Mouse (Mus musculus) layer of hippocampus, adult 11-12 months (tissue): ENCODE measurements around the gene Grik2.
A peak's percentile ranks its signal among the peaks of the same experiment; 100 is the strongest.
"Not testable (repeated sequence)": the region's sequence is repeated elsewhere in the genome, so short reads cannot be mapped to it uniquely, and the experiment has no call there.

Experiments used
- DNase-seq: peaks from one replicate; pipeline ENCODE4 v3.0.0; 2022; ENCODE audit warnings: low spot score

Gene Grik2

DNA sequence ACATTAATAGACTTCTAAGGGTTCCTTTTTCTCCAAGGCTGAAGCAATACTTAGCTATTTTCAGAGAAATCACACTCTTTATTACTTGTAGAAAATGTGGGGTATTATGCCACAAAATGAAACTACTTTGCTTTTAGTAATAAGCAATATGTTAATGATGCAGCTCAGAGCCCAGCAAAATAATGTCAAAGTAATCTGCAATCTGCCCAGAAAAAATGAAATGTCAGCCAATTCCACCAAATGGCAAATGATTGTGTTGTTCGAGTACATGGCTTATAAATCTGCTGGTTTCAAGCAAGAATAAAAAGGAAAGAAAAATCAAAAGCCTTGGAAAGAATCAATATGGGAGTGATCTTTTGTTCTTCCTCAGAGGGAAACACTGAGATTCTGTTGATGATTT, 136.2 kb downstream of the Grik2 start:
- DNase-seq: peak; percentile 50

DNA sequence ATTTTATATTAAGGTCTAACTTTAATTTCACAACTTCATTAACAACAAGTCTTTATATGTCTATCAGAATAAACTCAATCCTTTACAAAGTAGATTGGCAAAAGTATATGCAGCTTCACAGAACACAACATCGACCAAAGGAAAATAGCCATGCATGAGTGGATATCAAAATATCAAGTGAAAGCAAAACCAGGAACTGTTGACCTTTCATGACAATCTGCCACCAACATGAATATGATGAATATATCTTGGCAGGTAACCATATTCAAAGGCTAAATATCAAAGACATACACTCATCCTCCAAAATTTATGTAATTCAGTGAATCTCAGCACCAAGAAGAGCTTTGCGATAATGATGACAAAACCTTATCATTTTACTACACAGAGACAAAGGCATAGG, 141.4 kb downstream of the Grik2 start:
- no peak for DNase-seq

DNA sequence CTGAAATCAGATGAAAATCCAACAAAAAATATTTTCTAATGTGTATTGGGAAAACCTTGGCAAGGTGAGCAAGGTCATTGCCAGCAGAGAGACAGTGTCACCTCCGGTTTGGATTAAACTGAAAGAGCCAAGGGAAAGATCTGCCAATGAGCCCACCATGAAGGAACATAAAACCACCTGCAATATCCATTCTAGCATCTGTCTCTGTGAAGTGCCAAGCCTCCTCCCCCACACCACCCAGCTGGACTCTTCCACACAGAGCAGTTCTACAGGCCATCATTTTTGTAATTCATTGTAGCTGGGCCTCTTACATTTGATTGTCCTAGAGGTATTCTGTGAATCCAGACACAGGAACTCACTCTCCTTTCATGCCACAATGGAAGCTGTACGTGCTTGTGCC, 148.7 kb downstream of the Grik2 start:
- DNase-seq: no peak

DNA sequence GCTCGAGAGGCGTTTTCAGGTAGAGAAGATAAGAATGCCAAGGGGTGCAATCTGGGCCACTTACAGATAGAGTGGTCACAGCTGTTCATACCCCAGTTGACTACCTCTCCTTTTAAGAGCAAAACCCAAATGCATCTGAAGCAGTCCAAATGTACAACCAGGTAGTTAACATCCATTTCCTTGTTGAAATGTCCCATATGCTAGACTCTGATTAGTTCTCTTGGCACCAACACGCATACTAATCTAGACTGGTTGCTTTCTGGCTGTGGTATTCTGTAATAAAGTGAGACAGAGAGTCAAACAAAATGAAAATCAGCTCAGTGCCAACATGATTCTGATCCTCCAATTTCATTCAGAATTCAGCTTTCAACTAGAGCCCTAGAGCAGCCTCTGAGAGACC, 164.6 kb downstream of the Grik2 start:
- DNase-seq: no peak

DNA sequence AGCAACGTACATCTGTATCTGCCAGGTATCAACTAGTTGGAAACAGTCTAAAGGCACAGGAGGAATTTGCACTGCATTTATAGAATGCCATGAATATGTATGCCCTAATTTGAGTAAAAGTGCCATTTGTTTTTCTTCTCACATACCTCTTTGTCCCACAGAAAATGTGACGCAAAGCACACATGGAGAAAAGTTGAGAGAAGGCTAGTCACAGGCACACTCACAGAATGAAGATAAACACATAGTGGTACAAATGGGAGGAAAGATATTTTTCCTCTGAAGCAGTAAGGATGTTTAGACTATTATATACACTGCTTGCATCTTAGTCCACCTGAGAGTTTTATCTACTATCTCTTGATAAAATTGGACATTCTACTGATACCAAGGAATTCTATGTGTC, 190.9 kb downstream of the Grik2 start:
- no peak for DNase-seq

DNA sequence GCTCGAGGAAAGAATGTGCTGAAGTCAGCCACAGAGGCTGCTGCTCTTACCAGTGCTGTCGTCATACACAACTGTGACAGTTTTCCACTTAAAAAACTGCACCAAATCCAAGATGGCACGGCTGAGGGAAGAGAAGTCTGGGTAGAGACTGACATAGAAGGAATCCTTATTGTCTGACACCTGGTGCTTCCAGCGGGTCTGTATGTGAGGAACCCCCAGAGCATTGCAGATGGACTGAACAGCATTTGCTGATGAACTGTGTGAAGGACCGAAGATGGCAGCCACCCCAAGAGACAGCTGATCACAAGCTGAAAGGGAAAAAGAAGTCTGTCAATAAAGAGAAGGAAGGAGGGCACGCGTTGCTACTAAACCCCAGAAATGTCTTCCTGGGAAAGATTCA, 215.1 kb downstream of the Grik2 start:
- DNase-seq: no peak

DNA sequence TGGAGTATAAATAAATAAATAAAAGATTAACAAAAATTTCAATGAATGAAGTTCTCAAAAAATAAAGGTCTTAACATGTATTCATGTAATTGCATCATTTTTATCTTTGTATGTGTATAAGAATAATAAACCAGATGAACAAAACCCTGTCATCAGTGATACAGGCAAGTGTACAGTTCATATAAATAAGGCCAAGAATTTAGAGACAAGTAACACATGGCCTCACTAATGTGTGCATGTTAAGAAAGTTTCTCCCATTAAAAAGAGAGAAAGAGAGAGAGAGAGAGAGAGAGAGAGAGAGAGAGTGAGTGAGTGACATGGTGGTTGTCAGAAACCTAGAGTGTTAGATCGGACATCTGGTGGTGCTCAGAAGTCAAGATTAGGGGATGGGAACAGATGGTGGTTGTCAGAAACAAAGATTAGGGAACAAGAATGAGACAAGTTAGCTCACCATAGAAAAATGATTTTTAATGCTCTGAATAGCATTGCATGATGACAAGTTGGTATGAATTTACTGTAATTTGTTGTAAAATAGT, 228.6 kb downstream of the Grik2 start:
- no peak for DNase-seq

DNA sequence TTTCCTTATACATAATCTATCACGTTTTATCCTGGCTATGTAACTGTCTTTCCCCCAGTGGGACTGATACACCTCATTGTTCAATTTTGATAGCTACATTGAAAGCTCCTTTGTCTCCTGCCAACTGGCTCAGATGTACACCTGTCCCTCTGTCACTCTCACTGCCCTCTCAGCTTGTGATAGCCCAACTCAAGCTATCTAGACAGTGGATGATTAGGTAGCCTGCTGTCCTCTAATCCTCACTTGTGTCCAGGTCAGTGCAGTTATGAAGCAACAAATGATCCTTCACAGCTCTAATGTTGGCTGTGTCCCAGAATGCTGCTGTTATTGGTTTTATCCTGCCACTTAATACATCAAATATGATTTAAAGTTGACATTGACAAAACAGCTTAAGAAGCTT, 246.3 kb downstream of the Grik2 start:
- DNase-seq: no peak

DNA sequence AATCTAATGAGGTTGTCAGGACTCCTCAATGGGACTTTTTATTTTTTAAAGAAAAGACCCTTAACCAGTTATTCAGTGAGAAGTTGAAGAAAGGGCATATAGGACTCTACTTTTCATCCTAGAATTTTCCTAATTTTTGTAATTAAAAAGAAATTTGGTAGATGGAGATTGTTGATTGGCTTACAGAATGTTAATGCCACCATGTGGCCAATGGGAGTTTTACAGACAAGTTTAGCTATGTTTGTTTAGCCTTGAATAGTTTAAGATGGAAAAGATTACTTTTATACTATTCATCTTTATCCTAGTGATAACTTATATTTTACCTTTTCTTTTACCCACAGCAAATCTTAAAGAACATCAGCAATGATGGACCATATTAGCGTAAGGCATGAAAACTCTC, 268.8 kb downstream of the Grik2 start:
- DNase-seq: peak; percentile 8

DNA sequence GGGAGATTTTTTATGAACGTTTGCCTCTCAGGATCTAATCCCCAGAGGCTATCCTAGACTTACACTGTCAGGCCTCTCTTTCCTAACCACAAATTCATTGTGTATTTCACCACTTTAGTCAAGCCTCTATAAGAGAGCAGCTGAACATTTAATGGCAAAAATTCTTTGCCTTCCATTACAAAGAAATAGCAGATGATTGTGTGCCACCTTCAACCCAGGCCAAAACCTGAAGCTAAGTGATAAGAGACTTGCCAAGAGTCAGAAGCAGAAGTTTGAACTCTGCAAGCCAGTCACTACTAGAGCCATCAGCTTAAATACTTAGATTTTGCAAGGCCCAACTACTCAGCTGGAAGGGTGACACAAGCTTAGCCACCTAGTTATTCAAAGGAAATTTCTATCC, 287.9 kb downstream of the Grik2 start:
- no peak for DNase-seq

DNA sequence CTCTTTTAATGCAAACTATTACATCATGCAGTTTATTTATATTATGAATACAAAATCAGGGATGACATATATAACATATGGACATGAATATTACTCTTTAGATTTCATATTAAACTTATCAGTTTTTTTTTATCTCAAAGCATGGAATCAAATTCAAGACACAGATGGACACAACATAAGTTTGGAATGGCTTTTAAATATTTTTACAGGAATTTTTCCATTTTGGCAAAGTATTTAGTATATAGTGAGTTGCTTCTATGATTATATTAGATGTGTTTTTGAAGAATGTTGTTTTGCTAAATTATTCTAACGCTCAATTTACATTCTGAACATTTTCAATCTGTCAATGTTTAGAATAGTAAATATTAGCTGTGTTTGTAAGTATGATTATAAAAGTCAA, 291.3 kb downstream of the Grik2 start:
- DNase-seq: no peak

DNA sequence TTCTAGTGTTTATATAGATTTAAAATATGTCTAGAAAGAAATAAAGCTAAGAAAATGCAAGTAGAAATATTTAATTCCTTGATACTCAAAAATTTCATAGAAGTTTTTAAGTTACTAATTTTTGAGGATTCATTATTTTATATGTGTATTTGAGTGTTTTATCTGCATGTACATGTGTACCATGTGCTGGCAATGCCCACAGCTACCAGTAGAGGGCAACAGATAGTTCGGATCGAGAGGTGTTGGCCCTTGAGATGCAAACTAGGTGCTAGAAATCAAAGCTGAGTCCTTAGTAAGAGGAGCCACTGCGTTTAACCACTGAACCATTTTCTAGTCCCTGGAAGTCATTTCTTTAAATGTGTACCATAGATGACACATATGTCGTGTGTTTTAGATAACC, 307.1 kb downstream of the Grik2 start:
- DNase-seq: no peak

DNA sequence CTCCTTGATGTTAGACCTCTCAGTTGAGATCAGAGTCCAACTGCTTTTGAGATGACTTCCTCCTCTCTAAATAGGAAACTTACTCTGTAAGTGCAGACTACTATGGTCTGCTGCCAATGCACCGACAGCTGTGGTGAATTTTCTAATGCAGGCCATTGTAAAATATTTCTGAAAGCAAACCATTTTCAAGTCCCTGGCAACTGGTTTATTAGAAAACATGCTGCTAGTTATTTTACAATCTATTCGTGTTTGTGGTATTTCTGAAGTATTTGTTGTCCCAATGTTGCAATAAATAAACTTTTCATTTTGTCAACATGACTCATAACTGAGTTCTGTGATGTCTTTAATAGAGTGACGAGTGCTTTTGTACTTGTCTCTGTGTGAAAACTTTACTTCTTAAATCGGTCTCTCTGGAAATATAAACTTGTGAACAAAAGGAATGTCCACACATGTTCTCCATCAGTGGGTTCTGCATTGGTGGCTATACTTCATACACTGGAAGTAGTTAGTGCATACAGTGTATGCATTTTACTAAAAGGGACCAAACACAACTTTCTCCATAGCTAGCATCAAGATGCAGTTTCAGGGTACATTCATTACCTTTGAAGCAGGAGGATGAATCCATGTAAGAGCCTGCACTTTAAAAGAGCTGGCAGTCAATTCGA, 308.3 kb downstream of the Grik2 start:
- DNase-seq: no peak

DNA sequence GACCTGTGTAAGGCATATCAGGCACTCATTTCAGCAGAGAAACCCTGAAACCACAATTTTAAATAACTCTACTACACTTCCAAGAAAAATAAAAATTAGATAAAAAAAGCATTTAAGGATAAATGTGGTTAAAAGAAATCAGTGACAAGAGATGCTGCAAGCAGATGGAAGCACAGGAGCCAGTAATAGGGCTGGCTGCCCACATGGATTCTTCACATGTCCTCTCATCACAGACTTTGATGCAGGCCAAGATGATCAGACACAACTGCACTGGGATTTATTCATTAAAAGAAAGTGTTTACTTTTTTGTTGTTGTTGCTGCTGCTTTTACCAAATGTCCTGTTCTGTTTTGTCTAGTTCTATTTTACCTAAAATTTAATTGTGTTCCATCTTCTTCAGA, 315.0 kb downstream of the Grik2 start:
- peak; percentile 19 for DNase-seq

DNA sequence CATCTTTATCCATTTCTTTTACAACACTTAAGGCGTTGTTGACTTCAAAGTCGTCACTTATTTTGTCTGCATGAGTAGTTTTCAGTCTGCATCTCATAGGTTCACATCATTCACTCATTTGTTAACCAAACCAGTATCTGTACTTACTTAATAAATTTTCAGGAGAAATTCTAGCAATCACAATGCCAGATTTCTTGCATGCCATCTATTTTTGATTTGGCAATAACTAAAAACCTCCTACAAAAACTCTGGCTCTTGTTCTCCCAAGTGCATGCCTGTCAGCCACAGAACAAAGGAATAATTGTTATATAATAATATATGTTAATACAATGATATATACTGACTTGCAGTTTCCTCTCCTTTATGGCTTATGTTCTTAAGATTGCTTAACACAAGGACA, 331.8 kb downstream of the Grik2 start:
- DNase-seq: no peak

DNA sequence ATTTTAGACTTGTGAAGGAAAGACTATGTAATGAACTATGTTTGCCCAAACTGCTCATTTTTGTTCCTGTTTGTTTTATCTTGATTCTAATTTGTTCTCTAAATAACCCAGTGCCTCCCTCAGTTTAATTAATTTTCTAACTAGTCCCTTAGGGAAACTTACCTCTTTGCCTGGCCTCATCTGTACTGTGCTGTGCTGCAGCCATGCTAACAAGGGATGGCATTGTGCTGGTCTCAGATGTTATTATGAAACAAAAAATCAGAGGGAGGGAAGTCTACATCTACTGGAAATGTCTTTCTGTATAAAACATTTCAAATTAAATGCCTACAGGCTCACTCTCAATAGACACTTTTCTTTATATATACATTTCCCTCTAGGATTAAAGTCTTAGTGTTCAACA, 335.0 kb downstream of the Grik2 start:
- no peak for DNase-seq

DNA sequence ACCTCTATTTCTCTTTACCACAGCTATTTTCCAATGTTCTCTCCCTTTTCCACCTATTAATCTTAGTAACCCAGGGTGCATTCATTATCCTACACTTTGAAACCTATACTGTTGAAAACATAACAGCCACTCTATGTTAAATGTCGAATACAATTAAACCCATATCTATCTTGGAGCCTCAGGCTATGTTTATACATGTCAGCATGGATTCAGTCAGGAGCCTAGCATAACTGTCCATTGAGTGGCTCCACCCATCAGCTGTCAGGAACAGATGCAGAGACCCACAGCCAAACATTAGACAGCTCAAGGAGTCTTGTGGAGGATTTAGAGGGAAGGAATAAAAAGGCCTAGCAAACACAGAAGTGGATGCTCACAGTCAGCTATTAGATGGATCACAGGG, 347.2 kb downstream of the Grik2 start:
- no peak for DNase-seq

DNA sequence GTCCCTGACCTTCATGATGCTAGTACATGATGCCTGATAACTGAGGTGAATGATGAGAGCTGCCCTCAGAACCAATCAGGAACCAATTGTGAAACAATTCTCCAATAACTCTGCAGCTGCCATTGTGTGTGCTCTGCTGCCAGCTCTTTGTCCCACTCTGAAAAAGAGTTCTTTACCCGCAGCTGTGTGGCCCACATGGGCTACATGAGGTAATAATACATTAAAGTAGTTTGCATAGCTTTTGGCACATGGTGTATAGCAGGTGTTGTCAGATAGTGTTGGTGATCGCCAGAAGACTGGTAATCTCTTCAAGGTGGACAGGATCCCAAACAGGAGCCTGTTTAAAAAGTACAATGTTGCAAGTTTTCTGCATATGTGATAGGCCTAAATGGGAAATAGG, 351.5 kb downstream of the Grik2 start:
- no peak for DNase-seq

DNA sequence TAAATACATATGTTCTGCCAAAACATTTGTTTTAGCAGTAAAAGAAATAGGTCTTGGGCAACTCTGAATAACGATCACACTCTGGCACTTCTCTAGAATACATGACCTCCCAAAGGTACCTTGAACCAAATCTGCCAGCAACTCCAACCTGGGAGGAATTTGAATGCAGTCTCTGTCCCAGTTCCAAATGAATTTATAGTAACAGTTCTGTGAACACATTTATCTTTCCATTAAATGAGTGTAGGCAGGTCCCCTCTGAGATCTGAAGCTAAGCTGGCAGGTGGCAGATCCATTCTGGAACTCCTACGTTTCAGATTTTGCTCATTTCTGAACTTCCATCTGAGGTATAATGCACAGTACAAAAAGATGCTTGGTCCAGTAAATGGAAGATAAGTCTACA, 352.3 kb downstream of the Grik2 start:
- DNase-seq: peak; percentile 56

DNA sequence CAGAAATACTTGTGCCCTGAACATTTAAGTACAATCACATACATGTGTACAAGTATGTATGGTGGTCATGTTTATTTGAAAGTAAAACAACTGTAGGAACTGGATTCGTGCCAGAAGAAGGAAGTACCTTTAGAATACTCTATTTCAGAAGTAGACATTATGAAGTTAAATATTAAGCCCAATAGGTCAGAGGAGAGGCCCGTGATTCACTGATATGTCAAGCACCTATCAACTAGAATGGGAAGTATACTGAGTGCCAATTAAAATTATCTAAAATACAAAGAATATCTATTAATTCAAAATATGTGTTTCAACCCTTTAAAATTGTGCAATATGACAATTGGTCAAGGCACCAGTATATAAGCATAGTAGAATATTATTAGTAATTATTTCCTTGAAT, 355.7 kb downstream of the Grik2 start:
- no peak for DNase-seq

DNA sequence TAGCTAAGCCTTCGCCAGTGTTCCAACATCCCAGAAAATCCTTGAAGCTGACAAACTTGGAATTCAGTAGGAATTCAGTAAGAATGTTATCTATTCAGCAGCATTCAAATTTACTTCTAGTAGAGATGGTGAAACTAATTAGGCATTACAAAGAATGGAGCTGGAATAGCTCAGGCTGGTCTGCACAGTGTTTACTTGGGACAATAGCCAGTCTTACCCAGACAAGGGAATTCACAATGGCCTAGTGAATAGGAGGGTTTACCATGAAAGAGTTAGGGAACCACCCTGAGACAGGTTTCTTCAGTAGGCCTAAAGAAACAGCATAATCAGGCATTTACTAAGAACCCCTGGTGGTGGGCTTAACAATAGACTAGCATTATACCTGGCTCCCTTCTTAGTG, 371.4 kb downstream of the Grik2 start:
- DNase-seq: not testable (repeated sequence)

DNA sequence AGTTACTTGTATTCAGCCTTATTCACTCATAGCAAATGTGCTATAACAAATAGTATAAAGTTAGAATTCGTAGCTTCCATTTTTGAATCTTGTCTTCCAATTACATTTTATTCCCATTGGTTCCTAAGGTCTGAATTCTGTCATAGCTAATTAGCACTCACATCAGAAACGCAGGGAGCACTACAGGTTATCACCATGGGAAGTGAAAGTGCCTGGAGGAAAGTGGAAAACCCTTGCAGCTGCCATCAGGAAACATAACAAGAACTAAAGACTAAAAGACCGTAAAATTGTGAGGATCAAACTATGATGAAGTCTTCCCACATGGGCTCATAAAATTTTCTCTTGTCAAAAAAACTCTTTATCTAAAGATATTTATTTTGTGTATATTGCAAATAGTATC, 405.6 kb downstream of the Grik2 start:
- DNase-seq: no peak

DNA sequence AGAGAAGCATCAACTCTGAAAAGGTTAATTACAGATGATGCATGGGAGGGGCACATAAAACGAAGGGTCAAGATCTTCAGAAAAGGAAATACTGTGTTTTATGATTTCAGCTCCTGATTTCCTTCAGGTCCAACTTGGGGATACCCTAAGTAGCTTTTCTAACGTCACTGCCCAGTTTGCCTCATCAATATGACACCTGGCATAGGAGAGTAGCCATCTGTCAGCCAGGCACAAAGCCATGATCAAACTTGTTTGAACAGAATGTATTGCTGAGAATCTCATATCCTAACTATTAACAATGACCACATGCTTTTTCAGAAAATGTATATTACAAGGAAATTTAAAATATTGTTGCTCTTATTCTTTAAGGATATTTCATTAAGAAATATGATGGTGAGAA, 406.7 kb downstream of the Grik2 start:
- no peak for DNase-seq

DNA sequence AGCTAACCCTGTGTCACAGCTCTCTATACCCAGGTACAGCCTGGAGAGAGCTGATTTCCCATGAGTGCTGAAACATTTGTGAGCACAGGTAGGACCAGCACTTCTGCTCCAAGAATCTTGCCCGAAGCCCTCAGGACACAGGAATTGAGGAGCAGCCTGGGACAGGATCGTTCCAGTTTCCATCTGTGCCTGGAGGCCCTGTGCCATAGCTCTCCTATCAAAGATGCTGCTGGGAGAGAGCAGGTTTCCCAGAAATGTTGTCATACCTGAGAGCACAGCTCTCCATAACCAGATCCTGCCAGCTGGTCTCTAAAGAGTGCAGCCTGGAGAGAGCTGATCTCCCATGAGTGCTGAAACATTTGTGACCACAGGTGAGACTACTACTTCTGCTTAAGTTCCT, 420.0 kb downstream of the Grik2 start:
- no peak for DNase-seq

DNA sequence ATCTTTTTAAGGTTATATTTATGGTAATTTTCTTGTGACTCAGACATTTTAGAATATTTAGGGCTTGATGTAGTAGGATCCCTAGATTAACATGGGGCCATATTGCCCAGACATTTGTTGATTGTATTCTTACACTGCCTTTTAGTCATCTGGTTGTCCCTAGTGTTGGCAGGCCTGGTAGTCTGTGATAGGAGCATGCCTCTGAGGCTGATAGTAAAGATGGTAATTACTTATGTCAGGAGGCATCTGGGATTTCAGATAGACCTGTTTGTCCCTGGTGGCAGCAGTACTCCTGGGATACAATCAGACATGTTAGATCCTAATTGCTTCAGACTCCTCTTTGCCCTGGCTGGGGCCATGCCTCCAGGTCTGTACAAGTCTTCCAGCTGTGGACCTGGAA, 423.3 kb downstream of the Grik2 start:
- DNase-seq: no peak
